Mouse (Mus musculus) intestine, embryonic 15.5 days (tissue): ENCODE results near the gene Ak1. TPM values are rescaled to one million over a fixed set of nuclear protein-coding genes. Genes with fewer than 3 reads are reported as not detected.
A peak's percentile ranks its signal among the peaks of the same experiment; 100 is the strongest.

ENCODE experiments used
- ATAC-seq: fragments of 200-750 bp; cut with Nextera tagmentation; 2 replicates; pipeline ENCODE4 v1.8.0; 2017; ENCODE audit warnings: moderate TSS enrichment, moderate library complexity
- H3K27ac ChIP-seq: fragments of 300-500 bp; sonication (generic); 2 replicates; pipeline ENCODE4 v1.5.1; 2015; ENCODE audit warnings: mild to moderate bottlenecking, inconsistent platforms
- H3K27me3 ChIP-seq: fragments of 300-500 bp; sonication (generic); replicated peaks from 2 replicates; pipeline ENCODE4 v1.6.1; 2015; ENCODE audit warnings: inconsistent platforms
- H3K36me3 ChIP-seq: fragments of 300-500 bp; sonication (generic); 2 replicates; pipeline ENCODE4 v1.6.1; 2015; ENCODE audit warnings: inconsistent platforms
- H3K4me1 ChIP-seq: fragments of 300-500 bp; sonication (generic); replicated peaks from 2 replicates; pipeline ENCODE4 v1.6.1; 2015; ENCODE audit warnings: inconsistent platforms
- H3K4me2 ChIP-seq: fragments of 300-500 bp; sonication (generic); replicated peaks from 2 replicates; pipeline ENCODE4 v1.6.1; 2015; ENCODE audit warnings: mild to moderate bottlenecking, inconsistent platforms
- H3K4me3 ChIP-seq: fragments of 300-500 bp; sonication (generic); replicated peaks from 2 replicates; pipeline ENCODE4 v1.5.1; 2015; ENCODE audit warnings: inconsistent platforms
- H3K9ac ChIP-seq: fragments of 300-500 bp; sonication (generic); 2 replicates; pipeline ENCODE4 v1.6.1; 2015; ENCODE audit warnings: inconsistent platforms
- H3K9me3 ChIP-seq: fragments of 300-500 bp; sonication (generic); 2 replicates; pipeline ENCODE4 v1.6.1; 2016; ENCODE audit warnings: inconsistent platforms
- WGBS: fragments of 180-500 bp; shearing (Covaris S2); methylation state at CpG from one replicate; pipeline ENCODE4 v1.1.7; 2015; 5-methylcytosine and 5-hydroxymethylcytosine counted together
- polyA plus RNA-seq: library from polyadenylated mRNA; unstranded; fragments of >200 nt; fragmentation: Nextera tagmentation; extraction: Ambion mirVana; gene quantifications from 2 replicates; pipeline ENCODE4 v1.2.1, GENCODE M21; 2015

Ak1 gene
- polyA plus RNA-seq, 1 experiment from 2014 or later, result 19.2 TPM

DNA sequence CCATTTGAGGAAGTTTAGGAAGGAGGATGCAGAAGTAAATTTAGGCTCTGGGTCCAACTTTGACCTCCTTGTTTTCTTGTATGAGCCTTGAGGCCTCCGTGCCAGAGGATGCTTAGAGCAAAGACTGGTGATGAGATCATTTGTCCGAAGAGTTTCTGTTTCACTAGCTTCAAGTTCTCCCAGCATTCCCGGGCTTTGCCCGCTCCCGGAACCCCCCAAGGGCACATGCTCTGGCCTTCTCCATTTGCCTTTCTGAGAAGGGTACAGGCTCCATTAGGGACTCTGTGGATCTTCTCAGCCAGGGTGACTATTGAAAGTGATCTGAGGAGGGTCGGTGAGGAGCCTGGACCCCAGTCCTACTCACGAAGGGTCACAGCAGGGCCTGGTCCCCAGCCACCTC lies 25.8 kb downstream of the Ak1 start:
- Histone ChIP-seq H3K9ac (peak overlapping the region; percentile 15; the same call in 1 of the 2 replicates), H3K4me1 (peaks cover 34% of the 10 kb centered on the region), H3K27ac (no peak overlapping the region), H3K27me3 (no peaks in the 10 kb centered on the region), H3K36me3 (no peaks in the 10 kb centered on the region), H3K4me2 (peak overlapping the region; percentile 58), H3K4me3 (peak overlapping the region; percentile 43), H3K9me3 (no peaks in the 10 kb centered on the region)
- WGBS, result 80% methylated on average over 7 of the region's 7 CpGs
- ATAC-seq, result no peak

DNA sequence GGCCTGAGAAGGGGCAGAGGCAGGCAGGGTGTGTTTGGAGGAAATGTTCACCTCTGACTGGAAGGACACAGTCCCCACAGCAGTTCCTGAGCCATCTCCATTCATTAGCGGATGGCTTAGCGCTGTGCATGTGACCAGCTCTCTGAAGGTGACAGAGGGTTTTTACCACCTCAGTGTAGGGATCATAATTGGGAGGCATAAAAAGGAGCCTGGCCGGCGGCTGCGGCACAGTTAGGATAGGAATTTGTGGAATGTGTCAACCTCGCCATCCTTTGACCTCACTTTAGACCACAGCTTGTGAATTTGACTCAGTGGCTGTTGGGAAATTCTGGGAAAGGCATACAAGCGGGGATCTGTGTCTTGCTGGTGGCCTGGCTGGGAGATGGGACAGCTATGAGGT lies 32.2 kb downstream of the Ak1 start:
- Histone ChIP-seq H3K27ac (no peak overlapping the region), H3K9me3 (no peaks in the 10 kb centered on the region), H3K4me1 (peaks cover 25% of the 10 kb centered on the region), H3K4me3 (no peak overlapping the region), H3K9ac (no peak overlapping the region), H3K27me3 (no peaks in the 10 kb centered on the region), H3K36me3 (no peaks in the 10 kb centered on the region), H3K4me2 (0 out of 2 replicates have a peak overlapping the region, but pooled peaks have one; percentile 22)
- no peak for ATAC-seq
- 42% methylated on average over 7 of the region's 7 CpGs for WGBS

DNA sequence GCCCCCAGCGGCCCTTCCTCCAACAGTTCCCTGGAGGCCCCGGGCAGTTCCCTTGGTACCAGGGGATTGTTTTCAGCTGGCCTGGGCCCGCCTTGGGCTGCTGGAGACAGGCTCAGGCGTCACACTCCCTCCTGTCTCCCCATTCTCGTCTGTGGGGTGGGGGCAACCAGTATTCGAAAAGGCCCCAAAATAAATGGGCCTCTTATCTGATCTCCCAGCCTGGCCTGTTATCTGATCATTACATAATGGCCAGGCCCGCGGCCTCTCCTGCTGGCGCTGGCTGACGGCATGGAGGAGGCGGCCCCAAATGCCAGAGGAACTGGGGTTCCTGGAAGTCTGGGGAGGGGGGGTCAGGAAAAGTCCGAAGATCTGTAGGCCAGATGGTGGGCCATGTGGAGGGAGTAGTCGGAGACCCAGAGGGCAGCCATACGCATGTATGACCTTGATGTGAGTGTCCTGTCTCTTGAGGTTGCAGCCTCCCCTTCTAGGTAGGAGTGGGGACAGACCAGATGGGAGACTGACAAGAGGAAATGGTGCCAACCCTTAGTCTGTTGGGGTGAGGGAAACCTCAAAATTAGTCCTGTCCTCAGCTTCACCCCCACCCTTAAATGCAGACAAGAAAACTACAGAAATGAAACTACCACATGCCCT lies 33.3 kb downstream of the Ak1 start:
- H3K4me3 ChIP-seq, result no peak overlapping the region
- no peak overlapping the region; the same call in 1 of the 2 replicates for H3K4me2 ChIP-seq
- no peaks in the 10 kb centered on the region for H3K27me3 ChIP-seq
- H3K9me3 ChIP-seq, result no peaks in the 10 kb centered on the region
- WGBS, result 63% methylated on average over 14 of the region's 14 CpGs
- H3K27ac ChIP-seq, result peak overlapping the region; percentile 74
- H3K36me3 ChIP-seq, result no peaks in the 10 kb centered on the region
- ATAC-seq, result no peak; the same call in 1 of the 2 replicates
- peaks cover 25% of the 10 kb centered on the region for H3K4me1 ChIP-seq
- no peak overlapping the region for H3K9ac ChIP-seq

DNA sequence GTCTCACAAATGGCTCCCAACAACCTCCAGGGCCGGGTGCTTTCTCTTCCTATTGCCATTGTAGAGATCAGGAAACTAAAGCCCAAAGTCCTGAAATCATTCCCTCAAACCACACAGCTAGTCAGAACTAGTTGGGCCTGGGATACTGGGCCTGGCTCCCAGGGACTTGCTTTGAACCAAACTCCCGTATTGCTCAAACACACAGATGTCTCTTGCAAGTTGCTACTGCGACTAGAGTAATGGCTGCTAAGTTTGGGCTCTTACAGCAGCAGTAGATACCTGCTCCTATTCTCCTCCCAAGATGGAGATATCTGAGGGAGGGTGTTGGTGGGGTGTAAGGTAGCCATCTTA lies 33.8 kb downstream of the Ak1 start:
- WGBS, result 77% methylated on average over 3 of the region's 3 CpGs
- H3K4me3 ChIP-seq, result no peak overlapping the region
- no peak for ATAC-seq
- H3K27me3 ChIP-seq, result no peaks in the 10 kb centered on the region
- H3K9me3 ChIP-seq, result no peaks in the 10 kb centered on the region
- peaks cover 25% of the 10 kb centered on the region for H3K4me1 ChIP-seq
- H3K36me3 ChIP-seq, result no peaks in the 10 kb centered on the region
- H3K27ac ChIP-seq, result peak overlapping the region; percentile 74
- no peak overlapping the region for H3K4me2 ChIP-seq
- H3K9ac ChIP-seq, result no peak overlapping the region

DNA sequence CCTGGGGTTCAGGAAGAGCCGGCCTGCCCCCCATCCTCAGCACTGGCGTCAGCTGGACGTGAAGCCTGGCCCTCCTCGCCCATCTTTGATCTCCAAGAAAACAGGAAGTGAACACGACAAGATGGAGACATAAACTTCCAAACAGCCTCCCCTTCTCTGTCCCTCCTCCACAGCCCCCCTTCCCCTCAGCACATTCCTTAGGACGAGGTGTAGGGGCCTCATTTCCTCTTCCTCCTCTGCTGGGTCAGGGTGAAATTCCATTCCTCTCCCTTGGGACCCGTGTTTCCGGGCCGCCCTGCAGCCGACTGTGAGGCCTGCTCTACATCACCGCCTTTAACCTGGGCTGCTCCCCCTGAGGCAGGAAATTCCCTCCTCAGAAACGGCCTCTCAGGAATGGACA lies 34.3 kb downstream of the Ak1 start:
- no peak overlapping the region for H3K4me3 ChIP-seq
- no peaks in the 10 kb centered on the region for H3K27me3 ChIP-seq
- ATAC-seq, result peak; percentile 57
- no peak overlapping the region for H3K9ac ChIP-seq
- no peak overlapping the region for H3K4me2 ChIP-seq
- no peaks in the 10 kb centered on the region for H3K36me3 ChIP-seq
- WGBS, result 36% methylated on average over 12 of the region's 12 CpGs
- no peaks in the 10 kb centered on the region for H3K9me3 ChIP-seq
- peaks cover 26% of the 10 kb centered on the region for H3K4me1 ChIP-seq
- H3K27ac ChIP-seq, result peak overlapping the region; percentile 74

GRCm38 (mm10) chr2:32658873-32659272 lies 37.3 kb downstream of the Ak1 start:
- Histone ChIP-seq H3K4me2 (no peak overlapping the region), H3K4me1 (peaks cover 36% of the 10 kb centered on the region), H3K27me3 (no peaks in the 10 kb centered on the region), H3K36me3 (no peaks in the 10 kb centered on the region), H3K4me3 (no peak overlapping the region), H3K9ac (no peak overlapping the region), H3K27ac (no peak overlapping the region), H3K9me3 (no peaks in the 10 kb centered on the region)
- WGBS, result 90% methylated on average over 2 of the region's 2 CpGs
- no peak for ATAC-seq

GRCm38 (mm10) chr2:32661509-32662107 lies 40.0 kb downstream of the Ak1 start:
- Histone ChIP-seq H3K27ac (peak overlapping the region; percentile 48), H3K4me2 (no peak overlapping the region), H3K36me3 (no peaks in the 10 kb centered on the region), H3K9ac (no peak overlapping the region), H3K27me3 (no peaks in the 10 kb centered on the region), H3K4me1 (peaks cover 21% of the 10 kb centered on the region), H3K4me3 (no peak overlapping the region), H3K9me3 (no peaks in the 10 kb centered on the region)
- WGBS, result 25% methylated on average over 7 of the region's 7 CpGs
- peak; percentile 57 for ATAC-seq

DNA sequence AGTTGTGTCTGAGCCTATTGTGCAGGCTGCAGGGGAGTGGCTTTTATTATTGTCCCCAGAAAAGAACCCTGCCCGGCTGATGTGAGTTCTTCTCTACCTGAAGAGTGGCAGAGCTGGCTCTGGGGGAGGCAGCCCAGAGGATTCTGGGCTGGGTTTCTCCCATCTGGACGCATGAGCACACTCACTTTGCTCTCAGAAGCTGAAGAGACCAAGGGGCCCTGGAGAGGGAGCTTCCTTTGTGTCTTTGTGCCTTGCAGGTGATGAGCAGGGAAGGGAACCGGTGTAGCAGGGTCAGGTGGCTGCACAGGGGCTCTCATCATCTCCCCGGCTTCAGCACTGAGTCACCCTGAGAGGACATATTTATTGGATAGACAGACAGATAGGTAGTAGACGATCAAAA lies 40.7 kb downstream of the Ak1 start:
- Histone ChIP-seq H3K9ac (no peak overlapping the region), H3K4me1 (peaks cover 21% of the 10 kb centered on the region), H3K9me3 (no peaks in the 10 kb centered on the region), H3K4me3 (no peak overlapping the region), H3K27ac (peak overlapping the region; percentile 48), H3K4me2 (no peak overlapping the region), H3K27me3 (no peaks in the 10 kb centered on the region), H3K36me3 (no peaks in the 10 kb centered on the region)
- peak; percentile 29; the same call in 1 of the 2 replicates for ATAC-seq
- WGBS, result 25% methylated on average over 5 of the region's 5 CpGs

DNA sequence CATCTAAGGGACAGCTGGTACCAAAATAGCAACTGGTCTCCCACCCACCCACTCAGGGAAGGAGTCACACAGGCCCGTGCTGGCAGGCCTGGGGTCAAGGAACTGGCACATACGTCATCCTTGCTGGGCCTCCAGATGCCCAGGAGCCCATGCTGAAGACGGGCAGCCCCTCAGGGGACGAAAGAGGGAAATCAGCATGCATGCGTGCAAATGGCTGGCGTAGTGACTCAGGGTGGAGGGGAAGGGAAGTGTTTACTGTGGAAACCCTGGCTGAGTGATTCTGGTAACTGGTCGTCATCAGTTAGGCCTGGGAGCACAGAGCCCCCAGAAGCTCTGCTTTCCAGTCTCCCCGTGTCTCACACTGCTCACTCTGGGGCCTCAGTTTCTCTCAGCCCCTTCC lies 43.8 kb downstream of the Ak1 start:
- peaks cover 24% of the 10 kb centered on the region for H3K4me1 ChIP-seq
- 77% methylated on average over 8 of the region's 8 CpGs for WGBS
- H3K9me3 ChIP-seq, result no peaks in the 10 kb centered on the region
- H3K27ac ChIP-seq, result no peak overlapping the region
- ATAC-seq, result no peak
- H3K27me3 ChIP-seq, result no peaks in the 10 kb centered on the region
- H3K4me3 ChIP-seq, result no peak overlapping the region
- H3K36me3 ChIP-seq, result 0 out of 2 replicates have a peak, but pooled peaks cover 3% of the 10 kb centered on the region
- no peak overlapping the region for H3K4me2 ChIP-seq
- no peak overlapping the region for H3K9ac ChIP-seq

GRCm38 (mm10) chr2:32665853-32666252 lies 44.3 kb downstream of the Ak1 start:
- 74% methylated on average over 6 of the region's 6 CpGs for WGBS
- Histone ChIP-seq H3K4me1 (peaks cover 23% of the 10 kb centered on the region), H3K4me2 (no peak overlapping the region), H3K27ac (no peak overlapping the region), H3K27me3 (no peaks in the 10 kb centered on the region), H3K9me3 (no peaks in the 10 kb centered on the region), H3K4me3 (no peak overlapping the region), H3K9ac (no peak overlapping the region), H3K36me3 (0 out of 2 replicates have a peak, but pooled peaks cover 3% of the 10 kb centered on the region)
- ATAC-seq, result no peak

DNA sequence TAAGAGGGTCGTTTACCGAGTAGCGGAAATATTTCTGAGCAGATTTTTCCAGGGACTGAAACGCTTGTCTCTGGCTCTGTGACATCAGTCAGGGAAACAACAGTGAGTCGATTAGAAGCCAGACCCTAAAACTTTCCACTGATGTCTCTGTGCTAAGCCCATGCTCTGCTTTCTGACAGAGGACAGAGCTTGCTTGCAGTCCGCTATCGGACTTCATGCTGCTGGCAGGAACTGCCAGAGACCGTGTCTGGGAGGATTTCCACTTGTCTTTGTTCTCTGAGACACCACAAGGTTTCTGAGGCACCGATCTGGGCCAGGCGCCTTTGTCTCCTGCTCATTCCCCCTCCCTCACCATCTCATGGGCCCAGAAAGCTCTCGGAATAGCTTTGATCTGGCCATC lies 46.2 kb downstream of the Ak1 start:
- H3K36me3 ChIP-seq, result 0 out of 2 replicates have a peak, but pooled peaks cover 3% of the 10 kb centered on the region
- H3K9me3 ChIP-seq, result no peaks in the 10 kb centered on the region
- no peaks in the 10 kb centered on the region for H3K27me3 ChIP-seq
- peak overlapping the region; percentile 18; the same call in 1 of the 2 replicates for H3K27ac ChIP-seq
- ATAC-seq, result no peak
- H3K9ac ChIP-seq, result no peak overlapping the region
- H3K4me3 ChIP-seq, result no peak overlapping the region
- peaks cover 7% of the 10 kb centered on the region for H3K4me1 ChIP-seq
- 38% methylated on average over 11 of the region's 11 CpGs for WGBS
- no peak overlapping the region for H3K4me2 ChIP-seq

GRCm38 (mm10) chr2:32668176-32668575 lies 46.6 kb downstream of the Ak1 start:
- no peak overlapping the region for H3K4me3 ChIP-seq
- WGBS, result 87% methylated on average over 7 of the region's 7 CpGs
- H3K27ac ChIP-seq, result peak overlapping the region; percentile 18; the same call in 1 of the 2 replicates
- no peak overlapping the region for H3K9ac ChIP-seq
- no peak overlapping the region for H3K4me2 ChIP-seq
- H3K9me3 ChIP-seq, result no peaks in the 10 kb centered on the region
- 0 out of 2 replicates have a peak, but pooled peaks cover 3% of the 10 kb centered on the region for H3K36me3 ChIP-seq
- no peak for ATAC-seq
- H3K4me1 ChIP-seq, result peaks cover 7% of the 10 kb centered on the region
- no peaks in the 10 kb centered on the region for H3K27me3 ChIP-seq

GRCm38 (mm10) chr2:32669876-32670275 lies 48.3 kb downstream of the Ak1 start:
- peaks cover 7% of the 10 kb centered on the region for H3K4me1 ChIP-seq
- H3K9me3 ChIP-seq, result no peaks in the 10 kb centered on the region
- H3K27me3 ChIP-seq, result no peaks in the 10 kb centered on the region
- 45% methylated on average over 3 of the region's 3 CpGs for WGBS
- H3K4me2 ChIP-seq, result no peak overlapping the region
- H3K9ac ChIP-seq, result no peak overlapping the region
- ATAC-seq, result no peak
- H3K4me3 ChIP-seq, result no peak overlapping the region
- no peak overlapping the region for H3K27ac ChIP-seq
- H3K36me3 ChIP-seq, result 0 out of 2 replicates have a peak, but pooled peaks cover 3% of the 10 kb centered on the region
